Mouse (Mus musculus): ENCODE measurements around the gene Lmtk3.

Gene Lmtk3

GRCm38 (mm10) chr7:45783511-45784091, at the start of gene Lmtk3:
Lmtk3 (plus strand) TSS chr7:45783738.
- peak; percentile 41 for DNase-seq (ENCODE audit: low read depth)

- DNase-seq (ENCODE audit: low read depth): peak; percentile 96
Measured at GRCm38 (mm10) chr7:45739162-45739763, 44.3 kb upstream of the Lmtk3 start.

GRCm38 (mm10) chr7:45739820-45740219, 43.7 kb upstream of the Lmtk3 start:
- no peak for DNase-seq (ENCODE audit: low read depth)

- no peak for DNase-seq (ENCODE audit: low read depth)
Measured at GRCm38 (mm10) chr7:45741308-45741707, 42.2 kb upstream of the Lmtk3 start.

- DNase-seq (ENCODE audit: low read depth): no peak
Measured at GRCm38 (mm10) chr7:45741777-45742176, 41.8 kb upstream of the Lmtk3 start.

GRCm38 (mm10) chr7:45742338-45742737, 41.2 kb upstream of the Lmtk3 start:
- DNase-seq (ENCODE audit: low read depth): peak; percentile 73

GRCm38 (mm10) chr7:45744387-45744786, 39.2 kb upstream of the Lmtk3 start:
- DNase-seq (ENCODE audit: low read depth): peak; percentile 64

GRCm38 (mm10) chr7:45746518-45746917, 37.0 kb upstream of the Lmtk3 start:
- no peak for DNase-seq (ENCODE audit: low read depth)

- DNase-seq (ENCODE audit: low read depth): no peak
Measured at GRCm38 (mm10) chr7:45747450-45747849, 36.1 kb upstream of the Lmtk3 start.

GRCm38 (mm10) chr7:45748110-45748509, 35.4 kb upstream of the Lmtk3 start:
- no peak for DNase-seq (ENCODE audit: low read depth)

GRCm38 (mm10) chr7:45749401-45749800, 34.1 kb upstream of the Lmtk3 start:
- no peak for DNase-seq (ENCODE audit: low read depth)

GRCm38 (mm10) chr7:45750162-45750561, 33.4 kb upstream of the Lmtk3 start:
- DNase-seq (ENCODE audit: low read depth): no peak

GRCm38 (mm10) chr7:45755703-45756102, 27.8 kb upstream of the Lmtk3 start:
- no peak for DNase-seq (ENCODE audit: low read depth)

GRCm38 (mm10) chr7:45759400-45759799, 24.1 kb upstream of the Lmtk3 start:
- DNase-seq (ENCODE audit: low read depth): no peak

- no peak for DNase-seq (ENCODE audit: low read depth)
Measured at GRCm38 (mm10) chr7:45760151-45760550, 23.4 kb upstream of the Lmtk3 start.

GRCm38 (mm10) chr7:45765995-45766394, 17.5 kb upstream of the Lmtk3 start:
- DNase-seq (ENCODE audit: low read depth): no peak

- no peak for DNase-seq (ENCODE audit: low read depth)
Measured at GRCm38 (mm10) chr7:45766764-45767163, 16.8 kb upstream of the Lmtk3 start.

- DNase-seq (ENCODE audit: low read depth): no peak
Measured at GRCm38 (mm10) chr7:45767500-45767899, 16.0 kb upstream of the Lmtk3 start.

- DNase-seq (ENCODE audit: low read depth): no peak
Measured at GRCm38 (mm10) chr7:45770427-45771082, 13.0 kb upstream of the Lmtk3 start.

- DNase-seq (ENCODE audit: low read depth): no peak
Measured at GRCm38 (mm10) chr7:45771101-45771500, 12.4 kb upstream of the Lmtk3 start.

- no peak for DNase-seq (ENCODE audit: low read depth)
Measured at GRCm38 (mm10) chr7:45775237-45775636, 8.3 kb upstream of the Lmtk3 start.

GRCm38 (mm10) chr7:45779081-45779641, 4.4 kb upstream of the Lmtk3 start:
- no peak for DNase-seq (ENCODE audit: low read depth)

- no peak for DNase-seq (ENCODE audit: low read depth)
Measured at GRCm38 (mm10) chr7:45782271-45782670, 1.3 kb upstream of the Lmtk3 start.

Measured in c-Kit-positive CD71-negative TER-119-negative erythroid progenitor cells, embryonic 14.5 days (primary cell).